Mouse (Mus musculus): ENCODE measurements around the gene Hk1. TPM values are rescaled to one million over a fixed set of nuclear protein-coding genes. Genes with fewer than 3 reads are reported as not detected.

Gene Hk1
- total and polyA plus RNA-seq, 3 experiments: 192 to 740 (median 441) TPM

- H3K4me3 ChIP-seq (ENCODE audit: control insufficient read depth in 1 of 2, insufficient read depth in 1 of 2, low read depth in 2 of 2, low read length in 2 of 2): no peak overlapping the region
- no peaks in the 10 kb centered on the region for H3K79me2 ChIP-seq (ENCODE audit: control insufficient read depth, insufficient read depth, low read length, poor library complexity)
- no peak for TF ChIP-seq ZC3H11A (IDR thresholded peaks at IDR 0.05; ENCODE audit: low read depth, low read length)
- TF ChIP-seq POLR2A (IDR thresholded peaks at IDR 0.05; ENCODE audit: control insufficient read depth in 1 of 2, insufficient read depth in 1 of 2, low read depth in 1 of 2, low read length in 2 of 2, poor library complexity in 1 of 2): no peak
- TF ChIP-seq BHLHE40 (IDR thresholded peaks at IDR 0.05; ENCODE audit: borderline replicate concordance, low read depth, low read length): no peak
- H3K36me3 ChIP-seq (ENCODE audit: control insufficient read depth in 1 of 2, insufficient read depth in 2 of 2, low read length in 2 of 2): peaks cover 0 to 43% of the 10 kb centered on the region in 2 experiments; a peak in 2 of 4 replicates
- H3K9ac ChIP-seq (ENCODE audit: control insufficient read depth, low read depth, low read length, poor library complexity, severe bottlenecking): no peak overlapping the region
- no peaks in the 10 kb centered on the region for H3K4me1 ChIP-seq (ENCODE audit: control insufficient read depth in 1 of 2, insufficient read depth in 2 of 2, low read length in 2 of 2)
- H3K27me3 ChIP-seq (ENCODE audit: control insufficient read depth in 1 of 2, insufficient read depth in 2 of 2, low read length in 2 of 2): no peaks in the 10 kb centered on the region
- H3K9me3 ChIP-seq (replicated peaks; ENCODE audit: insufficient read depth, low read length): no peaks in the 10 kb centered on the region
- no peak for DNase-seq (ENCODE audit: low read depth, low spot score)
- H3K27ac ChIP-seq (ENCODE audit: control insufficient read depth, low read depth, low read length): no peak overlapping the region
Observed at GRCm38 (mm10) chr10:62277499-62278293, 102.0 kb downstream of the Hk1 start.

- no peaks in the 10 kb centered on the region for H3K9me3 ChIP-seq (replicated peaks; ENCODE audit: insufficient read depth, low read length)
- no peaks in the 10 kb centered on the region for H3K4me1 ChIP-seq (ENCODE audit: control insufficient read depth in 1 of 2, insufficient read depth in 2 of 2, low read length in 2 of 2)
- H3K36me3 ChIP-seq (ENCODE audit: control insufficient read depth in 1 of 2, insufficient read depth in 2 of 2, low read length in 2 of 2): peaks cover 0 to 34% of the 10 kb centered on the region in 2 experiments; a peak in 2 of 4 replicates
- TF ChIP-seq RAD21 (IDR thresholded peaks at IDR 0.05; ENCODE audit: low read depth, low read length) (peak; percentile 59), SMC3 (IDR thresholded peaks at IDR 0.05; ENCODE audit: low read depth, low read length) (peak; percentile 84), ZC3H11A (IDR thresholded peaks at IDR 0.05; ENCODE audit: low read depth, low read length) (peak; percentile 42; the same call in 1 of the 2 replicates), GATA1 (IDR thresholded peaks at IDR 0.05; ENCODE audit: low read depth, low read length) (no peak), CTCF (IDR thresholded peaks at IDR 0.05 in 2 of 3, conservative IDR thresholded peaks at IDR 0.05 in 1 of 3; ENCODE audit: control insufficient read depth in 1 of 3, insufficient read depth in 1 of 3, low read depth in 2 of 3, low read length in 3 of 3, poor library complexity in 1 of 3, severe bottlenecking in 1 of 3) (peak; percentile 81 to 86 (median 83))
- H3K79me2 ChIP-seq (ENCODE audit: control insufficient read depth, insufficient read depth, low read length, poor library complexity): no peaks in the 10 kb centered on the region
- DNase-seq (ENCODE audit: low read depth, low spot score): peak; percentile 81
- no peak overlapping the region for H3K4me3 ChIP-seq (ENCODE audit: control insufficient read depth in 1 of 2, insufficient read depth in 1 of 2, low read depth in 2 of 2, low read length in 2 of 2)
- no peak overlapping the region for H3K9ac ChIP-seq (ENCODE audit: control insufficient read depth, low read depth, low read length, poor library complexity, severe bottlenecking)
- no peak overlapping the region for H3K27ac ChIP-seq (ENCODE audit: control insufficient read depth, low read depth, low read length)
- no peaks in the 10 kb centered on the region for H3K27me3 ChIP-seq (ENCODE audit: control insufficient read depth in 1 of 2, insufficient read depth in 2 of 2, low read length in 2 of 2)
Observed at GRCm38 (mm10) chr10:62275235-62275634, 104.5 kb downstream of the Hk1 start.

GRCm38 (mm10) chr10:62269278-62269677 lies 110.4 kb downstream of the Hk1 start:
- Histone ChIP-seq H3K36me3 (ENCODE audit: control insufficient read depth in 1 of 2, insufficient read depth in 2 of 2, low read length in 2 of 2) (peaks cover 0 to 17% of the 10 kb centered on the region in 2 experiments; a peak in 2 of 4 replicates), H3K9me3 (replicated peaks; ENCODE audit: insufficient read depth, low read length) (no peaks in the 10 kb centered on the region), H3K79me2 (ENCODE audit: control insufficient read depth, insufficient read depth, low read length, poor library complexity) (no peaks in the 10 kb centered on the region), H3K4me1 (ENCODE audit: control insufficient read depth in 1 of 2, insufficient read depth in 2 of 2, low read length in 2 of 2) (no peaks in the 10 kb centered on the region), H3K27ac (ENCODE audit: control insufficient read depth, low read depth, low read length) (no peak overlapping the region), H3K9ac (ENCODE audit: control insufficient read depth, low read depth, low read length, poor library complexity, severe bottlenecking) (no peak overlapping the region), H3K4me3 (ENCODE audit: control insufficient read depth in 1 of 2, insufficient read depth in 1 of 2, low read depth in 2 of 2, low read length in 2 of 2) (no peak overlapping the region), H3K27me3 (ENCODE audit: control insufficient read depth in 1 of 2, insufficient read depth in 2 of 2, low read length in 2 of 2) (no peaks in the 10 kb centered on the region)
- TF ChIP-seq POLR2AphosphoS5 (IDR thresholded peaks at IDR 0.05; ENCODE audit: borderline replicate concordance, low read depth, low read length) (0 out of 2 replicates have a peak, but pooled peaks have one; percentile 37), ETS1 (IDR thresholded peaks at IDR 0.05; ENCODE audit: low read depth, low read length) (no peak)
- DNase-seq (ENCODE audit: low read depth, low spot score): no peak
